Comparison of ENCODE assay signal across 8 mouse cellular contexts in the genomic region with DNA sequence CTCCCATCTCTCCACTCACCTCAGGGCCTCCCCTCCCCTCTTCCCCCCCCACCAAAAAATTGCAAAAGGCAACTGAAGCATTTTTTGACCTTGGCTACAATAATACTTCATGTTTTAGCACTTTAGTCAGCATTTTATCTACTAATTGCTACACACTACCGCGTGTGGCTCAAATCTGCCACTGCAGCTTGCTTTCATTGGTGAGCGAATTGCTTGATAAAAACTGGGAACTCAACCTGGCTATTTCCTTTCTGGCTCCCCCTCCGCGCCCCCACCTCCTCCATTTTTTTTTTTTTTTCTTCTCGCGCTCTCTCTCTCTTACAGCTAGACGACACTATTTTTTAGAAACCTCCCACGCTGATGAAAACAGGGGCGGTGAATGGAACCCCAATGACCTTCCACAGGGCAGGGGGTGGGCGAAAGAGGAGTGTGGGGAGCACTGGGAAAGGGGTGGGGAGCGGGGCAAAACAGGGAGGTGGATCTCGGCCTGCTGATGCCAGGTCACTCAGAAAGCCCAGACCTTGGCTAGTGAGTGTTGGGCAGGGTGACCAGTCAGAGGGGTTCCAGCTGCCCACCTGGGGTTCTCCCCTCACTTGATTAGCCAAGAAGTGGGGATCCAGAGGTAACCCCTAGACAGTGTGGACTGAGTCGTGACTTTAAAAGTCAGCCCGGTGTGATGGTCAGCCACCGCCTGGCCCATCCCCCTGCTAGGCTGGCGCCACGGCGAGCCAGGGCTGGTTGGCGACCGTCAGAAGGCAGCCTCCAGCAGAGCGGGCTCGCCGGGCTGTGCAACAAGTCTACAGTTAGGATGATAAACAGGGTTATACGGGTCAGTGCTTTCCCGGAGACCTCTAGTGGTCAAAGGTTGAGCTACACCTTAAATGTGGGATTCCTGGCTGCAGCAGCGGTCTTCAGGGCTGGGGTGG. TPM values are rescaled to one million over a fixed set of nuclear protein-coding genes. Genes with fewer than 3 reads are reported as not detected.
A peak's percentile ranks its signal among the peaks of the same experiment; 100 is the strongest.
DNase-seq lines count a peak whose midpoint lies in the region; ATAC-seq and TF ChIP-seq lines count a peak whose summit lies in the region.

No protein-coding gene starts in this region.

- peak; percentile 69 for DNase-seq in c-Kit-positive CD71-positive TER-119-positive erythroid progenitor cells, embryonic 14.5 days (ENCODE audit: low spot score)
- peak; percentile 86 for DNase-seq in forebrain, embryonic 11.5 days (ENCODE audit: low spot score)
- DNase-seq in kidney, postnatal 14 days, result peak; percentile 91
- DNase-seq in neural tube, embryonic 11.5 days (ENCODE audit: low spot score), result peak; percentile 83

- no peaks in the 10 kb centered on the region for H3K36me3 ChIP-seq in ES-Bruce4 (ENCODE audit: control insufficient read depth, insufficient read depth, low read length, poor library complexity, severe bottlenecking)
- no peaks in the 10 kb centered on the region for H3K36me3 ChIP-seq in forebrain, embryonic 11.5 days (ENCODE audit: control insufficient read depth, insufficient read depth, low read length)
- H3K36me3 ChIP-seq in heart, embryonic 16.5 days (ENCODE audit: control insufficient read depth, insufficient read depth), result no peaks in the 10 kb centered on the region
- H3K36me3 ChIP-seq in liver, embryonic 16.5 days (ENCODE audit: control insufficient read depth, insufficient read depth), result no peaks in the 10 kb centered on the region
- H3K36me3 ChIP-seq in neural tube, embryonic 11.5 days (ENCODE audit: control insufficient read depth, insufficient read depth, low read length), result no peaks in the 10 kb centered on the region
- H3K36me3 ChIP-seq in testis, adult 2 months (ENCODE audit: control insufficient read depth, insufficient read depth, low read length), result no peaks in the 10 kb centered on the region

- peak overlapping the region; percentile 59 for H3K4me3 ChIP-seq in ES-Bruce4 (ENCODE audit: low read depth, low read length)
- peak overlapping the region; percentile 28 for H3K4me3 ChIP-seq in forebrain, embryonic 11.5 days (ENCODE audit: low read depth, low read length)
- peak overlapping the region; percentile 64 for H3K4me3 ChIP-seq in heart, embryonic 16.5 days (ENCODE audit: low read length)
- H3K4me3 ChIP-seq in liver, embryonic 16.5 days (ENCODE audit: low read depth, low read length), result peak overlapping the region; percentile 45
- H3K4me3 ChIP-seq in neural tube, embryonic 11.5 days (ENCODE audit: low read depth, low read length), result peak overlapping the region; percentile 23
- H3K4me3 ChIP-seq in testis, adult 2 months (ENCODE audit: control insufficient read depth, low read depth, low read length), result peak overlapping the region; percentile 69

- TF ChIP-seq EP300 in ES-Bruce4 (IDR thresholded peaks at IDR 0.05; ENCODE audit: insufficient read depth, low read depth, low read length), result no peak

- WGBS in forebrain, embryonic 11.5 days, result under 1% methylated on average over 27 of the region's 27 CpGs
- WGBS in heart, embryonic 16.5 days, result 2% methylated on average over 27 of the region's 27 CpGs
- under 1% methylated on average over 27 of the region's 27 CpGs for WGBS in liver, embryonic 16.5 days (ENCODE audit: insufficient replicate concordance)
- 2% methylated on average over 27 of the region's 27 CpGs for WGBS in neural tube, embryonic 11.5 days

- no peak for TF ChIP-seq POLR2A in ES-Bruce4 (IDR thresholded peaks at IDR 0.05; ENCODE audit: insufficient read depth, low read length)
- 0 out of 2 replicates have a peak, but pooled peaks have one; percentile 31 for TF ChIP-seq POLR2A in testis, adult 2 months (IDR thresholded peaks at IDR 0.05; ENCODE audit: control insufficient read depth, low read depth, low read length)

- H3K4me2 ChIP-seq in forebrain, embryonic 11.5 days (ENCODE audit: low read depth, low read length, severe bottlenecking), result peak overlapping the region; percentile 74
- H3K4me2 ChIP-seq in heart, embryonic 16.5 days (ENCODE audit: low read depth, low read length), result peak overlapping the region; percentile 99
- H3K4me2 ChIP-seq in liver, embryonic 16.5 days (ENCODE audit: low read depth, low read length), result peak overlapping the region; percentile 67
- peak overlapping the region; percentile 64 for H3K4me2 ChIP-seq in neural tube, embryonic 11.5 days (ENCODE audit: low read depth)

- no peaks in the 10 kb centered on the region for H3K4me1 ChIP-seq in ES-Bruce4 (ENCODE audit: control insufficient read depth, insufficient read depth, low read length)
- H3K4me1 ChIP-seq in forebrain, embryonic 11.5 days (replicated peaks; ENCODE audit: control insufficient read depth, insufficient read depth, low read length), result peaks cover 12% of the 10 kb centered on the region; the same call in 1 of the 2 replicates
- peaks cover 11% of the 10 kb centered on the region for H3K4me1 ChIP-seq in heart, embryonic 16.5 days (ENCODE audit: control insufficient read depth, insufficient read depth, low read length)
- peaks cover 6% of the 10 kb centered on the region for H3K4me1 ChIP-seq in liver, embryonic 16.5 days (ENCODE audit: control insufficient read depth, low read depth, low read length)
- 0 out of 2 replicates have a peak, but pooled peaks cover 8% of the 10 kb centered on the region for H3K4me1 ChIP-seq in neural tube, embryonic 11.5 days (ENCODE audit: control insufficient read depth, insufficient read depth, low read length)
- peaks cover 9% of the 10 kb centered on the region for H3K4me1 ChIP-seq in testis, adult 2 months (ENCODE audit: control insufficient read depth, insufficient read depth, low read length)

- ATAC-seq in forebrain, embryonic 11.5 days (replicated peaks; ENCODE audit: low FRiP score), result peak; percentile 78
- peak; percentile 88 for ATAC-seq in heart, embryonic 16.5 days (replicated peaks; ENCODE audit: extremely low read depth, insufficient read depth, low FRiP score)
- peak; percentile 85 for ATAC-seq in liver, embryonic 16.5 days (ENCODE audit: low read depth)
- peak; percentile 76 for ATAC-seq in neural tube, embryonic 11.5 days (ENCODE audit: insufficient read depth, low FRiP score, low TSS enrichment)

- H3K27ac ChIP-seq in ES-Bruce4 (ENCODE audit: insufficient read depth, low read length), result no peak overlapping the region
- no peak overlapping the region for H3K27ac ChIP-seq in forebrain, embryonic 11.5 days (ENCODE audit: low read depth, low read length)
- H3K27ac ChIP-seq in heart, embryonic 16.5 days (ENCODE audit: low read length), result peak overlapping the region; percentile 91
- peak overlapping the region; percentile 73 for H3K27ac ChIP-seq in liver, embryonic 16.5 days (ENCODE audit: low read length)
- H3K27ac ChIP-seq in neural tube, embryonic 11.5 days (ENCODE audit: low read depth, low read length), result no peak overlapping the region
- peak overlapping the region; percentile 77 for H3K27ac ChIP-seq in testis, adult 2 months (ENCODE audit: control insufficient read depth, insufficient read depth, low read depth, low read length)

- H3K9ac ChIP-seq in ES-Bruce4 (ENCODE audit: low read depth, poor library complexity, severe bottlenecking), result peak overlapping the region; percentile 46
- H3K9ac ChIP-seq in forebrain, embryonic 11.5 days (ENCODE audit: low read length), result peak overlapping the region; percentile 45; the same call in 1 of the 2 replicates
- H3K9ac ChIP-seq in heart, embryonic 16.5 days (ENCODE audit: low read length), result peak overlapping the region; percentile 88
- peak overlapping the region; percentile 59 for H3K9ac ChIP-seq in liver, embryonic 16.5 days (ENCODE audit: low read depth, low read length)
- peak overlapping the region; percentile 23; the same call in 1 of the 2 replicates for H3K9ac ChIP-seq in neural tube, embryonic 11.5 days (ENCODE audit: low read length)

- no peaks in the 10 kb centered on the region for H3K9me3 ChIP-seq in ES-Bruce4 (replicated peaks; ENCODE audit: control insufficient read depth, insufficient read depth, low read length, poor library complexity, severe bottlenecking)
- no peaks in the 10 kb centered on the region for H3K9me3 ChIP-seq in forebrain, embryonic 11.5 days (ENCODE audit: control insufficient read depth, low read length)
- H3K9me3 ChIP-seq in heart, embryonic 16.5 days (replicated peaks; ENCODE audit: control insufficient read depth, low read length), result no peaks in the 10 kb centered on the region
- no peaks in the 10 kb centered on the region for H3K9me3 ChIP-seq in liver, embryonic 16.5 days (replicated peaks; ENCODE audit: control insufficient read depth, low read length)
- no peaks in the 10 kb centered on the region for H3K9me3 ChIP-seq in neural tube, embryonic 11.5 days (ENCODE audit: control insufficient read depth, low read length)

- no peaks in the 10 kb centered on the region for H3K27me3 ChIP-seq in ES-Bruce4 (ENCODE audit: control insufficient read depth, insufficient read depth, low read length, poor library complexity, severe bottlenecking)
- peaks cover 2% of the 10 kb centered on the region; the same call in 1 of the 2 replicates for H3K27me3 ChIP-seq in forebrain, embryonic 11.5 days (ENCODE audit: control insufficient read depth, insufficient read depth, low read length)
- H3K27me3 ChIP-seq in heart, embryonic 16.5 days (ENCODE audit: control insufficient read depth, insufficient read depth, low read length), result no peaks in the 10 kb centered on the region
- peaks cover 18% of the 10 kb centered on the region for H3K27me3 ChIP-seq in liver, embryonic 16.5 days (ENCODE audit: control insufficient read depth, insufficient read depth, low read depth, low read length)
- H3K27me3 ChIP-seq in neural tube, embryonic 11.5 days (ENCODE audit: control insufficient read depth, insufficient read depth, low read length), result no peaks in the 10 kb centered on the region
- no peaks in the 10 kb centered on the region for H3K27me3 ChIP-seq in testis, adult 2 months (ENCODE audit: control insufficient read depth, insufficient read depth, low read length)

- peak; percentile 65 for TF ChIP-seq CTCF in ES-Bruce4 (IDR thresholded peaks at IDR 0.05; ENCODE audit: low read depth, low read length)
- peak; percentile 64 for TF ChIP-seq CTCF in testis, adult 2 months (IDR thresholded peaks at IDR 0.05; ENCODE audit: control insufficient read depth, insufficient read depth, insufficient replicate concordance, low read depth, low read length)

RNA-seq across cellular contexts. Expression of a gene that starts 4.2 kb away (rescaled TPM):
- polyA plus RNA-seq in ES-Bruce4 (2011; ENCODE audit: insufficient read depth, insufficient read length, low read depth, missing spikeins), result 47.9 and 48.3 TPM in 2 replicates
- polyA plus RNA-seq in forebrain, embryonic 11.5 days (2014; fragmentation: Nextera tagmentation; extraction: Ambion mirVana), result 16.0 and 17.1 TPM in 2 replicates
- polyA plus RNA-seq in heart, embryonic 16.5 days (2015; fragmentation: Nextera tagmentation; extraction: Ambion mirVana), result 19.5 and 19.6 TPM in 2 replicates
- polyA plus RNA-seq in liver, embryonic 16.5 days (2015; fragmentation: Nextera tagmentation; extraction: Ambion mirVana), result 6.7 and 7.8 TPM in 2 replicates
- 14.0 and 15.0 TPM in 2 replicates for polyA plus RNA-seq in neural tube, embryonic 11.5 days (2014; fragmentation: Nextera tagmentation; extraction: Ambion mirVana)
- 4.9 and 5.1 TPM in 2 replicates for polyA plus RNA-seq in testis, adult 2 months (2012; rRNA removed)

Comparison
In these comparisons a context has a peak if more than half of its experiments do, and no peak if none do; other contexts are left out.
1. H3K27ac ChIP-seq: peak in heart, embryonic 16.5 days (single experiment), liver, embryonic 16.5 days (single experiment) and testis, adult 2 months (single experiment); none in ES-Bruce4 (single experiment), forebrain, embryonic 11.5 days (single experiment) and neural tube, embryonic 11.5 days (single experiment).
2. H3K9ac ChIP-seq: peak in every context shown above with its lines; median percentile 88 in heart, embryonic 16.5 days; 59 in liver, embryonic 16.5 days; 46 in ES-Bruce4; 45 in forebrain, embryonic 11.5 days; 23 in neural tube, embryonic 11.5 days.
3. Peak in every context shown above with its lines, with median percentiles within 50 percentile points of each other: H3K4me3 ChIP-seq, DNase-seq, ATAC-seq and H3K4me2 ChIP-seq.